Mouse (Mus musculus): ENCODE measurements around the gene Itga1.

GRCm38 (mm10) chr13:115002155-115002554 is 99.6 kb downstream of the Itga1 start:
- no peak for TF ChIP-seq NELFE (IDR thresholded peaks at IDR 0.05; ENCODE audit: low read depth, low read length)
- TF ChIP-seq POLR2A (IDR thresholded peaks at IDR 0.05; ENCODE audit: control insufficient read depth in 1 of 2, insufficient read depth in 1 of 2, low read depth in 1 of 2, low read length in 2 of 2, poor library complexity in 1 of 2) = no peak
- TF ChIP-seq ELF1 (IDR thresholded peaks at IDR 0.05; ENCODE audit: low read depth, low read length) = no peak
- no peak for TF ChIP-seq TBP (IDR thresholded peaks at IDR 0.05; ENCODE audit: low read depth, low read length)
- no peak for TF ChIP-seq MXI1 (IDR thresholded peaks at IDR 0.05; ENCODE audit: low read depth, low read length)
- no peak for TF ChIP-seq CTCF (IDR thresholded peaks at IDR 0.05 in 2 of 3, conservative IDR thresholded peaks at IDR 0.05 in 1 of 3; ENCODE audit: control insufficient read depth in 1 of 3, insufficient read depth in 1 of 3, low read depth in 2 of 3, low read length in 3 of 3, poor library complexity in 1 of 3, severe bottlenecking in 1 of 3)
- no peak for TF ChIP-seq MAX (IDR thresholded peaks at IDR 0.05; ENCODE audit: low read length)
- no peak for TF ChIP-seq ZC3H11A (IDR thresholded peaks at IDR 0.05; ENCODE audit: low read depth, low read length)
- TF ChIP-seq TAL1 (IDR thresholded peaks at IDR 0.05; ENCODE audit: low read length) = no peak
